Mouse (Mus musculus) kidney, postnatal 10 days (tissue): ENCODE measurements around the gene Arhgef1.

ENCODE experiments used
- DNase-seq: peaks from one replicate; pipeline ENCODE4 v3.0.0; 2021; ENCODE audit warnings: mixed read lengths

Gene Arhgef1

GRCm38 (mm10) chr7:24902630-24903443, at the start of gene Arhgef1:
TSS of gene Arhgef1 (plus strand) at chr7:24902912.
- peak; percentile 86 for DNase-seq

GRCm38 (mm10) chr7:24853233-24853563, 49.5 kb upstream of the Arhgef1 start:
- no peak for DNase-seq

GRCm38 (mm10) chr7:24853695-24854094, 49.0 kb upstream of the Arhgef1 start:
- no peak for DNase-seq

- DNase-seq, result no peak
Measured at GRCm38 (mm10) chr7:24856460-24857120, 46.1 kb upstream of the Arhgef1 start.

GRCm38 (mm10) chr7:24859234-24859633, 43.5 kb upstream of the Arhgef1 start:
- DNase-seq, result no peak

GRCm38 (mm10) chr7:24861913-24862312, 40.8 kb upstream of the Arhgef1 start, which contains the start of gene Gm9844:
TSS of gene Gm9844 (plus strand) at chr7:24862213.
- no peak for DNase-seq

- DNase-seq, result no peak
Measured at GRCm38 (mm10) chr7:24862853-24863252, 39.9 kb upstream of the Arhgef1 start.

- no peak for DNase-seq
Measured at GRCm38 (mm10) chr7:24864156-24864555, 38.6 kb upstream of the Arhgef1 start.

- no peak for DNase-seq
Measured at GRCm38 (mm10) chr7:24869080-24869479, 33.6 kb upstream of the Arhgef1 start.

- no peak for DNase-seq
Measured at GRCm38 (mm10) chr7:24869532-24870165, 33.1 kb upstream of the Arhgef1 start, which contains the start of the genes Lypd4 and Dmrtc2. TSS of gene Lypd4 (minus strand) at chr7:24869941. TSS of gene Dmrtc2 (plus strand) at chr7:24870057.

- DNase-seq, result no peak
Measured at GRCm38 (mm10) chr7:24877588-24877987, 25.1 kb upstream of the Arhgef1 start.

GRCm38 (mm10) chr7:24879620-24880019, 23.1 kb upstream of the Arhgef1 start:
- no peak for DNase-seq

- DNase-seq, result no peak
Measured at GRCm38 (mm10) chr7:24882416-24883199, 20.1 kb upstream of the Arhgef1 start.

GRCm38 (mm10) chr7:24883896-24884692, 18.6 kb upstream of the Arhgef1 start, which contains the start of gene Rps19:
TSS of gene Rps19 (plus strand) at chr7:24884371.
- DNase-seq, result peak; percentile 99

- DNase-seq, result peak; percentile 67
Measured at GRCm38 (mm10) chr7:24884693-24885291, 17.9 kb upstream of the Arhgef1 start.

- DNase-seq, result no peak
Measured at GRCm38 (mm10) chr7:24885468-24886307, 17.0 kb upstream of the Arhgef1 start.

- DNase-seq, result peak; percentile 56
Measured at GRCm38 (mm10) chr7:24886308-24886633, 16.4 kb upstream of the Arhgef1 start.

- DNase-seq, result no peak
Measured at GRCm38 (mm10) chr7:24887096-24887495, 15.6 kb upstream of the Arhgef1 start.

GRCm38 (mm10) chr7:24889431-24890220, 13.1 kb upstream of the Arhgef1 start:
- peak; percentile 71 for DNase-seq
